Mouse (Mus musculus) brown adipose tissue, adult 24 weeks (tissue): ENCODE data around the gene Fbxo47. TPM values are rescaled to one million over a fixed set of nuclear protein-coding genes. Genes with fewer than 3 reads are reported as not detected.
"Not testable (repeated sequence)": the region's sequence is repeated elsewhere in the genome, so short reads cannot be mapped to it uniquely, and the experiment has no call there.

Source experiments
- H3K27ac ChIP-seq: fragments of 200-500 bp; replicated peaks from 2 replicates; pipeline ENCODE4 v1.5.1; 2012; ENCODE audit warnings: low read depth, mild to moderate bottlenecking, low read length
- H3K4me1 ChIP-seq: fragments of 200-500 bp; 2 replicates; pipeline ENCODE4 v1.6.1; 2012; ENCODE audit warnings: low read length, mixed read lengths; ENCODE audit not compliant: control insufficient read depth, insufficient read depth, insufficient read length
- H3K4me3 ChIP-seq: fragments of 200-500 bp; 2 replicates; pipeline ENCODE4 v1.5.1; 2012; ENCODE audit warnings: low read depth, mild to moderate bottlenecking, low read length, moderate library complexity; ENCODE audit not compliant: insufficient read depth
- polyA plus RNA-seq: library from polyadenylated mRNA; stranded (reverse); fragments of >200 nt; gene quantifications from 2 replicates; pipeline ENCODE4 v1.2.4, GENCODE M21; 2012; ENCODE audit not compliant: missing spikeins, insufficient read depth, insufficient read length

Gene Fbxo47
- polyA plus RNA-seq, 1 experiment, result 1.3 TPM

GRCm38 (mm10) chr11:97899822-97900221 is 15.9 kb upstream of the Fbxo47 start:
- Histone ChIP-seq H3K4me3 (no peak overlapping the region), H3K27ac (peak overlapping the region; percentile 51), H3K4me1 (no peaks in the 10 kb centered on the region)

- Histone ChIP-seq H3K27ac (no peak overlapping the region), H3K4me3 (no peak overlapping the region), H3K4me1 (no peaks in the 10 kb centered on the region)
Observed at GRCm38 (mm10) chr11:97897568-97898185, 13.7 kb upstream of the Fbxo47 start.

- H3K27ac ChIP-seq, result no peak overlapping the region
- H3K4me3 ChIP-seq, result no peak overlapping the region
Observed at GRCm38 (mm10) chr11:97896655-97897054, 12.7 kb upstream of the Fbxo47 start.

GRCm38 (mm10) chr11:97891821-97892220 is 7.9 kb upstream of the Fbxo47 start:
- no peaks in the 10 kb centered on the region for H3K4me1 ChIP-seq
- no peak overlapping the region for H3K27ac ChIP-seq
- no peak overlapping the region for H3K4me3 ChIP-seq

More at GRCm38 (mm10) chr11:97896655-97897054, 12.7 kb upstream of the Fbxo47 start:
- no peaks in the 10 kb centered on the region for H3K4me1 ChIP-seq

- H3K27ac ChIP-seq, result no peak overlapping the region
- H3K4me1 ChIP-seq, result no peaks in the 10 kb centered on the region
- H3K4me3 ChIP-seq, result no peak overlapping the region
Observed at GRCm38 (mm10) chr11:97885296-97885915, 1.5 kb upstream of the Fbxo47 start.

GRCm38 (mm10) chr11:97884601-97885185 is 739 bp upstream of the Fbxo47 start:
- H3K4me1 ChIP-seq, result no peaks in the 10 kb centered on the region
- peak overlapping the region; percentile 65 for H3K4me3 ChIP-seq
- 0 out of 2 replicates have a peak overlapping the region, but pooled peaks have one; percentile 9 for H3K27ac ChIP-seq

GRCm38 (mm10) chr11:97883542-97883917 is 424 bp downstream of the Fbxo47 start:
- no peaks in the 10 kb centered on the region for H3K4me1 ChIP-seq
- H3K27ac ChIP-seq, result peak overlapping the region; percentile 90
- H3K4me3 ChIP-seq, result peak overlapping the region; percentile 80

GRCm38 (mm10) chr11:97880362-97880761 is 3.6 kb downstream of the Fbxo47 start:
- Histone ChIP-seq H3K4me3 (no peak overlapping the region), H3K27ac (no peak overlapping the region)

GRCm38 (mm10) chr11:97877341-97877740 is 6.6 kb downstream of the Fbxo47 start:
- H3K4me3 ChIP-seq, result no peak overlapping the region
- no peaks in the 10 kb centered on the region for H3K4me1 ChIP-seq
- H3K27ac ChIP-seq, result no peak overlapping the region

More at GRCm38 (mm10) chr11:97880362-97880761, 3.6 kb downstream of the Fbxo47 start:
- no peaks in the 10 kb centered on the region for H3K4me1 ChIP-seq

GRCm38 (mm10) chr11:97874396-97874795 is 9.6 kb downstream of the Fbxo47 start:
- Histone ChIP-seq H3K27ac (no peak overlapping the region), H3K4me1 (no peaks in the 10 kb centered on the region)

GRCm38 (mm10) chr11:97872378-97872777 is 11.6 kb downstream of the Fbxo47 start:
- not testable (repeated sequence) for H3K27ac ChIP-seq, H3K4me3 ChIP-seq, H3K4me1 ChIP-seq

More at GRCm38 (mm10) chr11:97874396-97874795, 9.6 kb downstream of the Fbxo47 start:
- no peak overlapping the region for H3K4me3 ChIP-seq

GRCm38 (mm10) chr11:97867591-97867990 is 16.4 kb downstream of the Fbxo47 start:
- Histone ChIP-seq H3K4me3 (no peak overlapping the region), H3K27ac (no peak overlapping the region), H3K4me1 (no peaks in the 10 kb centered on the region)

- H3K27ac ChIP-seq, result no peak overlapping the region
- no peak overlapping the region for H3K4me3 ChIP-seq
- no peaks in the 10 kb centered on the region for H3K4me1 ChIP-seq
Observed at GRCm38 (mm10) chr11:97866091-97866888, 17.7 kb downstream of the Fbxo47 start.

GRCm38 (mm10) chr11:97865421-97865820 is 18.5 kb downstream of the Fbxo47 start:
- Histone ChIP-seq H3K27ac (no peak overlapping the region), H3K4me3 (no peak overlapping the region), H3K4me1 (no peaks in the 10 kb centered on the region)

- H3K4me1 ChIP-seq, result no peaks in the 10 kb centered on the region
- H3K4me3 ChIP-seq, result no peak overlapping the region
- H3K27ac ChIP-seq, result no peak overlapping the region
Observed at GRCm38 (mm10) chr11:97862148-97862547, 21.8 kb downstream of the Fbxo47 start.
